Mouse (Mus musculus): ENCODE data around the gene Ptpra. TPM values are rescaled to one million over a fixed set of nuclear protein-coding genes. Genes with fewer than 3 reads are reported as not detected.
A peak's percentile ranks its signal among the peaks of the same experiment; 100 is the strongest.
"Not testable (repeated sequence)": the region's sequence is repeated elsewhere in the genome, so short reads cannot be mapped to it uniquely, and the experiment has no call there.

Ptpra gene
- polyA plus RNA-seq, 1 experiment from 2014 or later: 90.4 TPM

- CTCF ChIA-PET: interaction anchor here (0.8 to 1.4 kb wide), 2 partner anchors 11 to 22 kb away, joined by 3 read pairs; no protein-coding TSS in a partner anchor
- DNase-seq (ENCODE audit: low read depth, low spot score): no peak
- H3K27me3 ChIP-seq: no peaks in the 10 kb centered on the region
- POLR2A ChIA-PET: no interaction called here
- ATAC-seq: no peak
- no peak for TF ChIP-seq CTCF (IDR thresholded peaks at IDR 0.05)
- in situ Hi-C loops (cut with MboI; ENCODE audit: low pct_unique_long_range_greater_than_20kb): no loop called here
Measured at GRCm38 (mm10) chr2:130513907-130514306, 63.8 kb downstream of the Ptpra start.

GRCm38 (mm10) chr2:130515791-130516190 is 65.7 kb downstream of the Ptpra start:
- in situ Hi-C loops (cut with MboI; ENCODE audit: low pct_unique_long_range_greater_than_20kb): no loop called here
- ATAC-seq (no peak), DNase-seq (ENCODE audit: low read depth, low spot score) (no peak)
- ChIA-PET CTCF (interaction anchor here (1.5 kb wide), 1 partner anchor 12 kb away, joined by 4 read pairs; no protein-coding TSS in a partner anchor), POLR2A (no interaction called here)
- no peaks in the 10 kb centered on the region for H3K27me3 ChIP-seq
- TF ChIP-seq CTCF (IDR thresholded peaks at IDR 0.05): no peak

- POLR2A ChIA-PET: no interaction called here
- TF ChIP-seq CTCF (IDR thresholded peaks at IDR 0.05): no peak
- in situ Hi-C loops (cut with MboI; ENCODE audit: low pct_unique_long_range_greater_than_20kb): no loop called here
Measured at GRCm38 (mm10) chr2:130521927-130522326, 71.8 kb downstream of the Ptpra start.

GRCm38 (mm10) chr2:130525480-130525879 is 75.4 kb downstream of the Ptpra start:
- ChIA-PET CTCF (interaction anchor here (0.8 to 1.2 kb wide), 2 partner anchors 13 to 19 kb away, joined by 3 read pairs; no protein-coding TSS in a partner anchor), POLR2A (interaction anchor here (0.6 kb wide), 3 partner anchors 10 to 118 kb away, joined by 3 to 5 read pairs (median 3); no protein-coding TSS in a partner anchor)
- DNase-seq (ENCODE audit: low read depth, low spot score); H3K27me3 ChIP-seq; ATAC-seq: not testable (repeated sequence)
- in situ Hi-C loops (cut with MboI; ENCODE audit: low pct_unique_long_range_greater_than_20kb): loop anchor here (5.0 kb wide), 1 partner anchor 78 kb away; no protein-coding TSS in a partner anchor

More at GRCm38 (mm10) chr2:130521927-130522326, 71.8 kb downstream of the Ptpra start:
- H3K27me3 ChIP-seq: no peaks in the 10 kb centered on the region
- CTCF ChIA-PET: no interaction called here
- no peak for DNase-seq (ENCODE audit: low read depth, low spot score)
- no peak for ATAC-seq

GRCm38 (mm10) chr2:130528457-130528856 is 78.4 kb downstream of the Ptpra start:
- CTCF ChIA-PET: no interaction called here
- DNase-seq (ENCODE audit: low read depth, low spot score) (no peak), ATAC-seq (no peak)
- H3K27me3 ChIP-seq: no peaks in the 10 kb centered on the region
- peak; percentile 32 for TF ChIP-seq CTCF (IDR thresholded peaks at IDR 0.05)
- in situ Hi-C loops (cut with MboI; ENCODE audit: low pct_unique_long_range_greater_than_20kb): loop anchor here (5.0 kb wide), 1 partner anchor 81 kb away; no protein-coding TSS in a partner anchor
- POLR2A ChIA-PET: no interaction called here

GRCm38 (mm10) chr2:130529290-130529689 is 79.2 kb downstream of the Ptpra start:
- in situ Hi-C loops (cut with MboI; ENCODE audit: low pct_unique_long_range_greater_than_20kb): loop anchor here (5.0 kb wide), 1 partner anchor 82 kb away; no protein-coding TSS in a partner anchor
- no peaks in the 10 kb centered on the region for H3K27me3 ChIP-seq
- ChIA-PET CTCF (no interaction called here), POLR2A (no interaction called here)
- no peak for TF ChIP-seq CTCF (IDR thresholded peaks at IDR 0.05)
- no peak for DNase-seq (ENCODE audit: low read depth, low spot score)
- ATAC-seq: no peak

GRCm38 (mm10) chr2:130529925-130530324 is 79.8 kb downstream of the Ptpra start:
- in situ Hi-C loops (cut with MboI; ENCODE audit: low pct_unique_long_range_greater_than_20kb): loop anchor here (5.0 kb wide), 1 partner anchor 83 kb away; no protein-coding TSS in a partner anchor
- H3K27me3 ChIP-seq: no peaks in the 10 kb centered on the region
- no peak for DNase-seq (ENCODE audit: low read depth, low spot score)
- ChIA-PET CTCF (no interaction called here), POLR2A (interaction anchor here (0.7 kb wide), 1 partner anchor 75 kb away, joined by 3 read pairs; no protein-coding TSS in a partner anchor)
- ATAC-seq: no peak
- no peak for TF ChIP-seq CTCF (IDR thresholded peaks at IDR 0.05)

- in situ Hi-C loops (cut with MboI; ENCODE audit: low pct_unique_long_range_greater_than_20kb): no loop called here
- no peaks in the 10 kb centered on the region for H3K27me3 ChIP-seq
- POLR2A ChIA-PET: no interaction called here
- DNase-seq (ENCODE audit: low read depth, low spot score): no peak
- no peak for ATAC-seq
- TF ChIP-seq CTCF (IDR thresholded peaks at IDR 0.05): no peak
- CTCF ChIA-PET: interaction anchor here (1.1 kb wide), 1 partner anchor 63 kb away, joined by 3 read pairs; no protein-coding TSS in a partner anchor
Measured at GRCm38 (mm10) chr2:130532201-130532600, 82.1 kb downstream of the Ptpra start.

- H3K27me3 ChIP-seq: no peaks in the 10 kb centered on the region
- no peak for TF ChIP-seq CTCF (IDR thresholded peaks at IDR 0.05)
Measured at GRCm38 (mm10) chr2:130535017-130535416, 84.9 kb downstream of the Ptpra start.

GRCm38 (mm10) chr2:130536890-130537289 is 86.8 kb downstream of the Ptpra start:
- CTCF ChIA-PET: no interaction called here
- no peak for ATAC-seq
- in situ Hi-C loops (cut with MboI; ENCODE audit: low pct_unique_long_range_greater_than_20kb): no loop called here
- no peak for DNase-seq (ENCODE audit: low read depth, low spot score)
- POLR2A ChIA-PET: no interaction called here
- no peak for TF ChIP-seq CTCF (IDR thresholded peaks at IDR 0.05)
- H3K27me3 ChIP-seq: no peaks in the 10 kb centered on the region

More at GRCm38 (mm10) chr2:130535017-130535416, 84.9 kb downstream of the Ptpra start:
- ATAC-seq (no peak), DNase-seq (ENCODE audit: low read depth, low spot score) (no peak)
- POLR2A ChIA-PET: interaction anchor here (0.8 kb wide), 1 partner anchor 10 kb away, joined by 5 read pairs; no protein-coding TSS in a partner anchor
- CTCF ChIA-PET: no interaction called here
- in situ Hi-C loops (cut with MboI; ENCODE audit: low pct_unique_long_range_greater_than_20kb): no loop called here

GRCm38 (mm10) chr2:130538876-130539546 is 88.9 kb downstream of the Ptpra start:
- no peak for TF ChIP-seq CTCF (IDR thresholded peaks at IDR 0.05)
- DNase-seq (ENCODE audit: low read depth, low spot score) (no peak), ATAC-seq (no peak)
- POLR2A ChIA-PET: no interaction called here
- CTCF ChIA-PET: interaction anchor here (1.5 to 1.6 kb wide), 2 partner anchors 13 to 114 kb away, joined by 3 to 4 read pairs; no protein-coding TSS in a partner anchor
- in situ Hi-C loops (cut with MboI; ENCODE audit: low pct_unique_long_range_greater_than_20kb): no loop called here
- H3K27me3 ChIP-seq: no peaks in the 10 kb centered on the region

All from Patski (cell line).